Mouse (Mus musculus) liver, embryonic 14.5 days (tissue): ENCODE measurements around the gene Tsc22d3. TPM values are rescaled to one million over a fixed set of nuclear protein-coding genes. Genes with fewer than 3 reads are reported as not detected.

Experiments used
- ATAC-seq: fragments of 200-750 bp; cut with Nextera tagmentation; 2 replicates; pipeline ENCODE4 v1.8.0; 2017; ENCODE audit warnings: moderate number of reproducible peaks, mild to moderate bottlenecking, moderate library complexity; ENCODE audit not compliant: insufficient read depth
- DNase-seq, 3 experiments: peaks; one replicate each; pipeline ENCODE4 v3.0.0-alpha.2; 2012 to 2013; ENCODE audit warnings: low read depth in 3 of 3, low spot score in 3 of 3
- H3K27ac ChIP-seq: fragments of 300-500 bp; sonication (generic); 2 replicates; pipeline ENCODE4 v1.5.1; 2014; ENCODE audit warnings: moderate library complexity, mild to moderate bottlenecking, control low read depth, inconsistent platforms
- H3K27me3 ChIP-seq: fragments of 300-500 bp; sonication (generic); 2 replicates; pipeline ENCODE4 v1.6.1; 2014; ENCODE audit warnings: mild to moderate bottlenecking, low read length, moderate library complexity; ENCODE audit not compliant: control insufficient read depth, insufficient read depth
- H3K36me3 ChIP-seq: fragments of 300-500 bp; sonication (generic); replicated peaks from 2 replicates; pipeline ENCODE4 v1.6.1; 2014; ENCODE audit warnings: low read depth; ENCODE audit not compliant: control insufficient read depth, insufficient read depth
- H3K4me1 ChIP-seq, 2 experiments: fragments of 200-500 bp in 1 of 2; fragments of 300-500 bp in 1 of 2; sonication (generic) in 1 of 2; replicated peaks; 2 replicates each; pipeline ENCODE4 v1.6.1; 2012 to 2014; ENCODE audit warnings: antibody characterized with exemption in 1 of 2, inconsistent platforms in 1 of 2, low read length in 1 of 2; ENCODE audit not compliant: control insufficient read depth in 2 of 2, insufficient read depth in 2 of 2
- H3K4me2 ChIP-seq: fragments of 300-500 bp; sonication (generic); 2 replicates; pipeline ENCODE4 v1.6.1; 2014; ENCODE audit warnings: low read depth, mild to moderate bottlenecking, control low read depth, moderate library complexity
- H3K4me3 ChIP-seq, 2 experiments: fragments of 200-500 bp in 1 of 2; fragments of 300-500 bp in 1 of 2; sonication (generic) in 1 of 2; 2 replicates each; pipeline ENCODE4 v1.5.1; 2012 to 2014; ENCODE audit warnings: low read depth in 2 of 2, low read length in 2 of 2, mild to moderate bottlenecking in 2 of 2, control low read depth in 1 of 2, inconsistent platforms in 1 of 2, moderate library complexity in 1 of 2; ENCODE audit not compliant: insufficient read depth in 1 of 2
- H3K9ac ChIP-seq: fragments of 300-500 bp; sonication (generic); replicated peaks from 2 replicates; pipeline ENCODE4 v1.6.1; 2014; ENCODE audit warnings: mild to moderate bottlenecking, control low read depth, moderate library complexity
- H3K9me3 ChIP-seq: fragments of 300-500 bp; sonication (generic); 2 replicates; pipeline ENCODE4 v1.6.1; 2016; ENCODE audit warnings: low read length, mixed read lengths; ENCODE audit not compliant: control insufficient read depth
- CTCF ChIP-seq: IDR thresholded peaks from 2 replicates; pipeline ENCODE4 v1.5.1; 2016; ENCODE audit warnings: antibody characterized with exemption, low read depth, control low read depth
- EP300 ChIP-seq: IDR thresholded peaks from 2 replicates; pipeline ENCODE4 v1.6.1; 2016; ENCODE audit warnings: antibody characterized with exemption, low read depth
- WGBS: fragments of 180-500 bp; shearing (Covaris S2); extraction: QIAGEN DNeasy Blood & Tissue Kit; methylation state at CpG from one replicate; pipeline ENCODE4 v1.1.7; 2014; ENCODE audit not compliant: insufficient replicate concordance; 5-methylcytosine and 5-hydroxymethylcytosine counted together
- polyA plus RNA-seq, 2 experiments: library from polyadenylated mRNA; depleted of rRNA in 1 of 2; stranded (reverse) in 1 of 2; unstranded in 1 of 2; fragments of >200 nt; fragmentation: Nextera tagmentation in 1 of 2; extraction: Ambion mirVana in 1 of 2; gene quantifications; 2 replicates each; pipeline versions ENCODE4 v1.2.1 to v1.2.3; 2012 to 2014

Tsc22d3 gene
- polyA plus RNA-seq, 2 experiments: 5.1 to 10.6 TPM

GRCm38 (mm10) chrX:140518351-140518750 lies 82.1 kb downstream of the Tsc22d3 start:
- Histone ChIP-seq H3K27ac (no peak overlapping the region), H3K4me2 (no peak overlapping the region), H3K9ac (no peak overlapping the region), H3K36me3 (no peaks in the 10 kb centered on the region), H3K4me1 (peaks cover 0 to 8% of the 10 kb centered on the region in 2 experiments; a peak in 3 of 4 replicates), H3K4me3 (no peak overlapping the region), H3K9me3 (no peaks in the 10 kb centered on the region), H3K27me3 (no peaks in the 10 kb centered on the region)
- DNase-seq (no peak), ATAC-seq (no peak)
- TF ChIP-seq CTCF (no peak), EP300 (no peak)
- WGBS: 84% methylated on average over 8 of the region's 8 CpGs

- TF ChIP-seq EP300 (no peak), CTCF (no peak)
- no peak overlapping the region for H3K4me3 ChIP-seq
- 51% methylated on average over 2 of the region's 2 CpGs for WGBS
- ATAC-seq: no peak
- H3K4me1 ChIP-seq: 0 out of 4 replicates have a peak, but pooled peaks cover 0 to 2% of the 10 kb centered on the region in 2 experiments
- H3K27me3 ChIP-seq: no peaks in the 10 kb centered on the region
- H3K36me3 ChIP-seq: no peaks in the 10 kb centered on the region
- no peak overlapping the region for H3K9ac ChIP-seq
- DNase-seq: no peak
- no peaks in the 10 kb centered on the region for H3K9me3 ChIP-seq
- no peak overlapping the region for H3K4me2 ChIP-seq
- H3K27ac ChIP-seq: no peak overlapping the region
Measured at GRCm38 (mm10) chrX:140513379-140513778, 87.1 kb downstream of the Tsc22d3 start.

GRCm38 (mm10) chrX:140511687-140512651 lies 88.5 kb downstream of the Tsc22d3 start:
- Histone ChIP-seq H3K4me1 (0 out of 4 replicates have a peak, but pooled peaks cover 0 to 2% of the 10 kb centered on the region in 2 experiments), H3K4me3 (no peak overlapping the region), H3K9me3 (no peaks in the 10 kb centered on the region), H3K4me2 (no peak overlapping the region), H3K9ac (no peak overlapping the region), H3K27me3 (no peaks in the 10 kb centered on the region), H3K36me3 (no peaks in the 10 kb centered on the region), H3K27ac (no peak overlapping the region)
- DNase-seq (no peak), ATAC-seq (no peak)
- 58% methylated on average over 7 of the region's 7 CpGs for WGBS
- TF ChIP-seq CTCF (no peak), EP300 (no peak)

GRCm38 (mm10) chrX:140510696-140511429 lies 89.6 kb downstream of the Tsc22d3 start:
- no peak overlapping the region for H3K4me3 ChIP-seq
- DNase-seq: no peak

More at GRCm38 (mm10) chrX:140510696-140511429, 89.6 kb downstream of the Tsc22d3 start:
- no peaks in the 10 kb centered on the region for H3K27me3 ChIP-seq
- no peak overlapping the region for H3K9ac ChIP-seq
- 35% methylated on average over 24 of the region's 24 CpGs for WGBS
- no peaks in the 10 kb centered on the region for H3K9me3 ChIP-seq
- H3K4me1 ChIP-seq: peaks cover 0 to 8% of the 10 kb centered on the region in 2 experiments; a peak in 2 of 4 replicates
- ATAC-seq: no peak
- H3K27ac ChIP-seq: no peak overlapping the region
- H3K4me2 ChIP-seq: peak overlapping the region; percentile 33; the same call in 1 of the 2 replicates
- H3K36me3 ChIP-seq: no peaks in the 10 kb centered on the region
- TF ChIP-seq CTCF (no peak), EP300 (no peak)
